Mouse (Mus musculus): ENCODE measurements around the gene Tmco1. TPM values are rescaled to one million over a fixed set of nuclear protein-coding genes. Genes with fewer than 3 reads are reported as not detected.
A peak's percentile ranks its signal among the peaks of the same experiment; 100 is the strongest.

Gene Tmco1
- polyA plus RNA-seq, 1 experiment from 2014 or later, result 91.5 TPM

GRCm38 (mm10) chr1:167306451-167307240 is 1.5 kb upstream of the Tmco1 start:
- Histone ChIP-seq H3K36me3 (ENCODE audit: insufficient read depth) (0 out of 2 replicates have a peak, but pooled peaks cover 3% of the 10 kb centered on the region), H3K4me2 (no peak overlapping the region), H3K4me1 (ENCODE audit: insufficient read depth) (peaks cover 5% of the 10 kb centered on the region; the same call in 1 of the 2 replicates), H3K27me3 (ENCODE audit: insufficient read depth, low read length) (no peaks in the 10 kb centered on the region), H3K9ac (no peak overlapping the region), H3K4me3 (ENCODE audit: low read depth, low read length) (no peak overlapping the region), H3K9me3 (ENCODE audit: low read depth, low read length) (no peaks in the 10 kb centered on the region), H3K27ac (ENCODE audit: low read depth) (no peak overlapping the region)
- TF ChIP-seq CTCF (IDR thresholded peaks at IDR 0.05; ENCODE audit: low read depth), result peak; percentile 42
- no peak for ATAC-seq (ENCODE audit: insufficient read depth)
- 60% methylated on average over 5 of the region's 5 CpGs for WGBS
- peak; percentile 61 for DNase-seq

- no peak for TF ChIP-seq CTCF (IDR thresholded peaks at IDR 0.05; ENCODE audit: low read depth)
- 55% methylated on average over 11 of the region's 11 CpGs for WGBS
- ATAC-seq (ENCODE audit: insufficient read depth), result 0 out of 2 replicates have a peak, but pooled peaks have one; percentile 0
- peak overlapping the region; percentile 96 for H3K9ac ChIP-seq
- H3K27me3 ChIP-seq (ENCODE audit: insufficient read depth, low read length), result no peaks in the 10 kb centered on the region
- no peak overlapping the region for H3K27ac ChIP-seq (ENCODE audit: low read depth)
- H3K4me2 ChIP-seq, result peak overlapping the region; percentile 83
- DNase-seq, result no peak
- peaks cover 5% of the 10 kb centered on the region; the same call in 1 of the 2 replicates for H3K4me1 ChIP-seq (ENCODE audit: insufficient read depth)
- H3K4me3 ChIP-seq (ENCODE audit: low read depth, low read length), result peak overlapping the region; percentile 82
- 0 out of 2 replicates have a peak, but pooled peaks cover 8% of the 10 kb centered on the region for H3K36me3 ChIP-seq (ENCODE audit: insufficient read depth)
- H3K9me3 ChIP-seq (ENCODE audit: low read depth, low read length), result no peaks in the 10 kb centered on the region
These were observed 504 bp upstream of the Tmco1 start for GRCm38 (mm10) chr1:167307674-167308073.

GRCm38 (mm10) chr1:167312367-167312766 is 4.2 kb downstream of the Tmco1 start:
- Histone ChIP-seq H3K9me3 (ENCODE audit: low read depth, low read length) (no peaks in the 10 kb centered on the region), H3K27ac (ENCODE audit: low read depth) (no peak overlapping the region), H3K4me2 (no peak overlapping the region), H3K9ac (no peak overlapping the region), H3K36me3 (ENCODE audit: insufficient read depth) (peaks cover 28% of the 10 kb centered on the region), H3K4me1 (ENCODE audit: insufficient read depth) (peaks cover 5% of the 10 kb centered on the region; the same call in 1 of the 2 replicates), H3K4me3 (ENCODE audit: low read depth, low read length) (no peak overlapping the region), H3K27me3 (ENCODE audit: insufficient read depth, low read length) (no peaks in the 10 kb centered on the region)
- no peak for TF ChIP-seq CTCF (IDR thresholded peaks at IDR 0.05; ENCODE audit: low read depth)
- ATAC-seq (ENCODE audit: insufficient read depth), result no peak
- DNase-seq, result no peak

DNA sequence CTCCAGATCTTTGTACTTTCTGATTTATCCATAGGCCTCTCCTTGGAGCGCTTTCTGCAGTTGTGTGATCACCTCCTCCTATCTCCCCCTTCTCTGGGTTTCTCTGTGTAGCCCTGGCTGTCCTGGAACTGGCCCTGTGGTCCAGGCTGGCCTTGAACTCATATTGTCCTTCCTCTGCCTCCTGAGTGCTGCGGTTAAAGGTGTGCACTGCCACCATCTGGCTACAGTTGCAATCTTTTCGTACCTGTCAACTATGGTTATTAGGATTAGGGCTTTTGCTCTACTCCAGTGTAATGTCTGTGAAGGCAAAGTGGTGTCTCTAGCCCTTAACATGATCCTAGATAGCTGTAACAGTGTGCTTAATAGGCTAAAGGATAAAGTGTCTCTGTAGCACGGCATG is 5.0 kb downstream of the Tmco1 start:
- 88% methylated on average over 4 of the region's 4 CpGs for WGBS
- ATAC-seq (ENCODE audit: insufficient read depth) (no peak), DNase-seq (no peak)
- Histone ChIP-seq H3K9me3 (ENCODE audit: low read depth, low read length) (no peaks in the 10 kb centered on the region), H3K27ac (ENCODE audit: low read depth) (no peak overlapping the region), H3K9ac (no peak overlapping the region), H3K4me2 (no peak overlapping the region), H3K36me3 (ENCODE audit: insufficient read depth) (peaks cover 32% of the 10 kb centered on the region), H3K4me1 (ENCODE audit: insufficient read depth) (peaks cover 5% of the 10 kb centered on the region; the same call in 1 of the 2 replicates), H3K4me3 (ENCODE audit: low read depth, low read length) (no peak overlapping the region), H3K27me3 (ENCODE audit: insufficient read depth, low read length) (no peaks in the 10 kb centered on the region)
- TF ChIP-seq CTCF (IDR thresholded peaks at IDR 0.05; ENCODE audit: low read depth), result no peak

- peaks cover 76% of the 10 kb centered on the region for H3K36me3 ChIP-seq (ENCODE audit: insufficient read depth)
- no peaks in the 10 kb centered on the region for H3K9me3 ChIP-seq (ENCODE audit: low read depth, low read length)
- H3K27me3 ChIP-seq (ENCODE audit: insufficient read depth, low read length), result no peaks in the 10 kb centered on the region
- ATAC-seq (ENCODE audit: insufficient read depth) (no peak), DNase-seq (no peak)
- no peak overlapping the region for H3K4me2 ChIP-seq
- 94% methylated on average over 6 of the region's 6 CpGs for WGBS
- H3K9ac ChIP-seq, result no peak overlapping the region
- H3K4me3 ChIP-seq (ENCODE audit: low read depth, low read length), result no peak overlapping the region
- TF ChIP-seq CTCF (IDR thresholded peaks at IDR 0.05; ENCODE audit: low read depth), result no peak
- no peak overlapping the region for H3K27ac ChIP-seq (ENCODE audit: low read depth)
- no peaks in the 10 kb centered on the region for H3K4me1 ChIP-seq (ENCODE audit: insufficient read depth)
These were observed 13.5 kb downstream of the Tmco1 start for GRCm38 (mm10) chr1:167321691-167322090.

DNA sequence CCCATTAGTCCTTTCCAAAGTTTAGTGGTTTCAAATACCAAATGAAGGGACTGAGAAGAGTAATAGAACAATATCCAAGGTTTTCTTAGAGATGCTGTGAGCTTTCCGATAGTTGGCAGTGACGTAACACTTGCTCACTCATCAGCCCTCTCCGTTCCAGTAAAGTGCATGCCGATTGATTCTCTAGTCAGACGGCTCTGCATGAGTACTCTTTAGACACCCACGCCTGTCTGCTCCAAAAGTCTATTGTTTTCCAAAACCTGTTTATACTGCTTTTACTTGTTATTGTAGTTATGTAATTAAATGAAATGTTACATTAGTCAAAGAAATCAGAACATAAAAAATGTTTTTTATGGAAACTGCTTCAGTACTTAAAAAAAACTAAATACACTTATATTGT is 20.6 kb downstream of the Tmco1 start:
- Histone ChIP-seq H3K4me3 (ENCODE audit: low read depth, low read length) (no peak overlapping the region), H3K9me3 (ENCODE audit: low read depth, low read length) (no peaks in the 10 kb centered on the region)
- no peak for ATAC-seq (ENCODE audit: insufficient read depth)

GRCm38 (mm10) chr1:167331106-167331505 is 22.9 kb downstream of the Tmco1 start:
- Histone ChIP-seq H3K4me2 (no peak overlapping the region), H3K36me3 (ENCODE audit: insufficient read depth) (peaks cover 59% of the 10 kb centered on the region), H3K27me3 (ENCODE audit: insufficient read depth, low read length) (no peaks in the 10 kb centered on the region), H3K27ac (ENCODE audit: low read depth) (no peak overlapping the region), H3K9ac (no peak overlapping the region), H3K4me1 (ENCODE audit: insufficient read depth) (no peaks in the 10 kb centered on the region), H3K4me3 (ENCODE audit: low read depth, low read length) (no peak overlapping the region), H3K9me3 (ENCODE audit: low read depth, low read length) (no peaks in the 10 kb centered on the region)
- 90% methylated on average over 8 of the region's 8 CpGs for WGBS
- DNase-seq (no peak), ATAC-seq (ENCODE audit: insufficient read depth) (no peak)
- no peak for TF ChIP-seq CTCF (IDR thresholded peaks at IDR 0.05; ENCODE audit: low read depth)

More for the DNA sequence above, 20.6 kb downstream of the Tmco1 start:
- TF ChIP-seq CTCF (IDR thresholded peaks at IDR 0.05; ENCODE audit: low read depth), result no peak
- H3K27me3 ChIP-seq (ENCODE audit: insufficient read depth, low read length), result no peaks in the 10 kb centered on the region
- DNase-seq, result no peak
- H3K4me1 ChIP-seq (ENCODE audit: insufficient read depth), result no peaks in the 10 kb centered on the region
- no peak overlapping the region for H3K9ac ChIP-seq
- H3K27ac ChIP-seq (ENCODE audit: low read depth), result no peak overlapping the region
- no peak overlapping the region for H3K4me2 ChIP-seq
- WGBS, result 85% methylated on average over 6 of the region's 6 CpGs
- peaks cover 69% of the 10 kb centered on the region for H3K36me3 ChIP-seq (ENCODE audit: insufficient read depth)

Data from lung, embryonic 14.5 days (tissue).